Mouse (Mus musculus) embryonic facial prominence, embryonic 15.5 days (tissue): ENCODE results near the gene Adam22. TPM values are rescaled to one million over a fixed set of nuclear protein-coding genes. Genes with fewer than 3 reads are reported as not detected.

ENCODE experiments used
- ATAC-seq: fragments of 200-750 bp; cut with Nextera tagmentation; 2 replicates; pipeline ENCODE4 v1.8.0; 2017; ENCODE audit warnings: low read depth, moderate TSS enrichment; ENCODE audit not compliant: insufficient number of reproducible peaks, low FRiP score, low TSS enrichment
- H3K27ac ChIP-seq: fragments of 300-500 bp; sonication (generic); replicated peaks from 2 replicates; pipeline ENCODE4 v1.5.1; 2015; ENCODE audit warnings: mild to moderate bottlenecking, inconsistent platforms
- H3K27me3 ChIP-seq: fragments of 300-500 bp; sonication (generic); 2 replicates; pipeline ENCODE4 v1.6.1; 2015; ENCODE audit warnings: inconsistent platforms
- H3K36me3 ChIP-seq: fragments of 300-500 bp; sonication (generic); 2 replicates; pipeline ENCODE4 v1.6.1; 2015; ENCODE audit warnings: mild to moderate bottlenecking, inconsistent platforms
- H3K4me1 ChIP-seq: fragments of 300-500 bp; sonication (generic); 2 replicates; pipeline ENCODE4 v1.6.1; 2015; ENCODE audit warnings: inconsistent platforms
- H3K4me2 ChIP-seq: fragments of 300-500 bp; sonication (generic); replicated peaks from 2 replicates; pipeline ENCODE4 v1.6.1; 2015; ENCODE audit warnings: mild to moderate bottlenecking, inconsistent platforms
- H3K4me3 ChIP-seq: fragments of 300-500 bp; sonication (generic); replicated peaks from 2 replicates; pipeline ENCODE4 v1.5.1; 2015; ENCODE audit warnings: mild to moderate bottlenecking, inconsistent platforms
- H3K9ac ChIP-seq: fragments of 300-500 bp; sonication (generic); 2 replicates; pipeline ENCODE4 v1.6.1; 2015; ENCODE audit warnings: inconsistent platforms
- H3K9me3 ChIP-seq: fragments of 300-500 bp; sonication (generic); replicated peaks from 2 replicates; pipeline ENCODE4 v1.6.1; 2016; ENCODE audit warnings: inconsistent platforms
- WGBS: fragments of 180-500 bp; shearing (Covaris S2); methylation state at CpG from one replicate; pipeline ENCODE4 v1.1.7; 2015; 5-methylcytosine and 5-hydroxymethylcytosine counted together
- polyA plus RNA-seq: library from polyadenylated mRNA; unstranded; fragments of >200 nt; fragmentation: Nextera tagmentation; extraction: Ambion mirVana; gene quantifications from 2 replicates; pipeline ENCODE4 v1.2.1, GENCODE M21; 2015

Adam22 gene
- polyA plus RNA-seq, 1 experiment from 2014 or later: 11.5 TPM

- Histone ChIP-seq H3K36me3 (no peaks in the 10 kb centered on the region), H3K4me1 (0 out of 2 replicates have a peak, but pooled peaks cover 2% of the 10 kb centered on the region), H3K9ac (no peak overlapping the region), H3K27me3 (no peaks in the 10 kb centered on the region), H3K27ac (no peak overlapping the region), H3K9me3 (no peaks in the 10 kb centered on the region), H3K4me3 (no peak overlapping the region), H3K4me2 (no peak overlapping the region)
- 89% methylated on average over 2 of the region's 2 CpGs for WGBS
- no peak for ATAC-seq
Observed at GRCm38 (mm10) chr5:8146146-8146545, 221.8 kb downstream of the Adam22 start.

- 57% methylated on average over 5 of the region's 5 CpGs for WGBS
- Histone ChIP-seq H3K9me3 (no peaks in the 10 kb centered on the region), H3K27me3 (no peaks in the 10 kb centered on the region), H3K4me1 (0 out of 2 replicates have a peak, but pooled peaks cover 2% of the 10 kb centered on the region), H3K36me3 (no peaks in the 10 kb centered on the region), H3K9ac (no peak overlapping the region), H3K4me3 (no peak overlapping the region), H3K27ac (no peak overlapping the region), H3K4me2 (no peak overlapping the region)
- no peak for ATAC-seq
Observed at GRCm38 (mm10) chr5:8145473-8145872, 222.5 kb downstream of the Adam22 start.

DNA sequence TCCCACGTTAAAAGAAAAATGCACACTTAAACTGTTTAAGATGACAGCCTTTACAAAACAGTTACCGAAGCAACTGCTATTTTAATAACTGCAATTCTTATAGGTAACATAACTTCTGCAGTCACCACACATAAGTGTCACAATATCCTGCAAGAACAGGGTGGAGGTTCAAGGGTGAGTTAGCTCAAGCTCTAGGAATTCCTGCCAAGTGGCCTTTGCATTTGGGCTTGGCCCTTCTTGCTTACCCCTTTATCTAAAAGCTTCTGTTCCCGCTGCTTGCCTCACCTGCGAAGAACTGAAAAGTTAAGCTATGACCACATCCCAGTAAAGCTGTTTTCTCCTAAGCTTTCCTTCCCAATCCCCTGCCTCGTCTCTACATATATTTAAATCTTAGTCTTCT lies 235.4 kb downstream of the Adam22 start:
- Histone ChIP-seq H3K4me1 (no peaks in the 10 kb centered on the region), H3K27me3 (no peaks in the 10 kb centered on the region), H3K4me2 (no peak overlapping the region), H3K27ac (no peak overlapping the region), H3K36me3 (no peaks in the 10 kb centered on the region), H3K9me3 (no peaks in the 10 kb centered on the region), H3K4me3 (no peak overlapping the region), H3K9ac (no peak overlapping the region)
- no peak for ATAC-seq
- WGBS: 73% methylated on average over 5 of the region's 5 CpGs

DNA sequence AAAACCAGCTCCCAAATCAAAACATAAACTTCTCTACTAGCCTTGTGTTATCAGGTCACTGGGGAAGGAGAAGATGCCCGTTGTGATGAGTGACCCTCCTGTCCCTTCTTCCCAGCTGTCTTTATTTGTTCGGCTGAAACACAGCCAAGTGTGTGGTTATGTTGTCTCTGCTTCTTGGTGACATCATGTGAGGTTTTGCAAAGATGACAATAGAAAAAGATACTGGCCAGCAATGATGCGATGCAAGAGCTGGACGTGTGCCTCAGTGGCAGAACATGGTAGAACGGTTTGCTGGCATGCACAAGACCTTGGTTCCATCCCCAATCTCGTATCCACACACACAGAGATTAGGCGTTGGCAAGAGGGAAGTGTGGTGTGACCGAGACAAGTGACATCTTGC lies 236.0 kb downstream of the Adam22 start:
- no peaks in the 10 kb centered on the region for H3K27me3 ChIP-seq
- H3K4me3 ChIP-seq: no peak overlapping the region
- ATAC-seq: no peak
- no peaks in the 10 kb centered on the region for H3K9me3 ChIP-seq
- H3K9ac ChIP-seq: no peak overlapping the region
- no peaks in the 10 kb centered on the region for H3K4me1 ChIP-seq
- no peak overlapping the region for H3K4me2 ChIP-seq
- H3K27ac ChIP-seq: no peak overlapping the region
- WGBS: 82% methylated on average over 8 of the region's 8 CpGs
- 0 out of 2 replicates have a peak, but pooled peaks cover 2% of the 10 kb centered on the region for H3K36me3 ChIP-seq

GRCm38 (mm10) chr5:8129750-8130149 lies 238.2 kb downstream of the Adam22 start:
- no peak overlapping the region for H3K4me3 ChIP-seq
- WGBS: 84% methylated on average over 2 of the region's 2 CpGs
- no peak overlapping the region for H3K27ac ChIP-seq
- no peaks in the 10 kb centered on the region for H3K4me1 ChIP-seq
- H3K4me2 ChIP-seq: no peak overlapping the region
- no peak for ATAC-seq
- no peak overlapping the region for H3K9ac ChIP-seq
- 0 out of 2 replicates have a peak, but pooled peaks cover 3% of the 10 kb centered on the region for H3K36me3 ChIP-seq
- H3K9me3 ChIP-seq: no peaks in the 10 kb centered on the region
- no peaks in the 10 kb centered on the region for H3K27me3 ChIP-seq

- H3K4me2 ChIP-seq: no peak overlapping the region
- 69% methylated on average over 3 of the region's 3 CpGs for WGBS
- no peak for ATAC-seq
Observed at GRCm38 (mm10) chr5:8120926-8121325, 247.0 kb downstream of the Adam22 start.

DNA sequence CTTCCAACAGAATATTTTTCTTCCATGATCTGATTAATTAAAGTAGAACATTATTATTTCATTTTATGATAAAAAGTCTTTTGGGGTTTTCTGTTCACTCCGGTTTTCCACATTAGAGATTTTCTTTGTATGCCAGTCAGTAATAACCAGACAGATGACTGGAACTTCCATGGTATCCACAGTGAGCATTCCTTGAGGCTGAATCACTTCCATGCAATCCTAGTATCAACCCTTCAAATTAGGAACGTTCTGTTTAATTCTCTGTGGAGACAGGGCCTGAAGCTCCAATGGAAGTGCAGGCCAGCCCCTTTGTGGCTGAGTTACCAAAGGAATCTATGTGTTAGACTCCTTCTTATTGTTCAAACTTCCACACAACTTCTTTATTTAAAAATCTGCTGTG lies 247.9 kb downstream of the Adam22 start:
- no peaks in the 10 kb centered on the region for H3K4me1 ChIP-seq
- WGBS: 68% methylated on average over 2 of the region's 2 CpGs
- H3K4me2 ChIP-seq: no peak overlapping the region
- no peak overlapping the region for H3K9ac ChIP-seq
- no peak overlapping the region for H3K4me3 ChIP-seq
- ATAC-seq: no peak
- H3K27ac ChIP-seq: no peak overlapping the region
- no peaks in the 10 kb centered on the region for H3K27me3 ChIP-seq
- no peaks in the 10 kb centered on the region for H3K36me3 ChIP-seq
- H3K9me3 ChIP-seq: no peaks in the 10 kb centered on the region

More at GRCm38 (mm10) chr5:8120926-8121325, 247.0 kb downstream of the Adam22 start:
- no peaks in the 10 kb centered on the region for H3K9me3 ChIP-seq
- H3K4me1 ChIP-seq: no peaks in the 10 kb centered on the region
- H3K36me3 ChIP-seq: no peaks in the 10 kb centered on the region
- no peak overlapping the region for H3K27ac ChIP-seq
- H3K4me3 ChIP-seq: no peak overlapping the region
- no peaks in the 10 kb centered on the region for H3K27me3 ChIP-seq
- no peak overlapping the region for H3K9ac ChIP-seq

DNA sequence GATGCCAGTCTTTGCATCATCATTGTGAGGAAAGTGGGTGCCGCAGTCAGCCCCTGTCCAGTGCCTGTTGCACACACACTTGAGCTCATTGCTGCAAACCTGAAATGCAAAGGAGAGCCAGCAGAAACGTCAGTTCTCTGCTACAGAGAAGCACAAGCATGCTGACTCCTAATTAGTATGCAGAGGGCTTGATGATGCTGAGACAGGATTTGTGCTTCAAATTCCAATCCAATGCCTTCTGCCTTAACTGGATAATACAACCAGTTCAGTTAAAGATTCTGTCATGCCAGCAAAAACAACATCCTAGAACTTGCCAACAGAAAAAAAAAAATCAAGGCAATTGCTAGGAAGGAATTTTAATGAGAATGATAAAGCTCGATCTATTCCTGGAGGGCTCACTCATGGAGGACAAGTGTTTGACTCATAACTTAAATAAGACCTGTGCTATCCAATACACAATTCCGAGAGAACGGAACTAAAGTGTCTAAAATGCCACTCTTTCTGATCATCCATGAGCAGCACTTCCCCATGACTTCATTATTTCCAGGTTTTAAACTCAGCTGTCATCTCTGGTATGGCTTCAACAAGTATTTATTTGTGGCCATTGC lies 251.3 kb downstream of the Adam22 start:
- Histone ChIP-seq H3K4me2 (no peak overlapping the region), H3K4me1 (no peaks in the 10 kb centered on the region), H3K27ac (no peak overlapping the region), H3K36me3 (no peaks in the 10 kb centered on the region), H3K9ac (no peak overlapping the region), H3K4me3 (no peak overlapping the region), H3K9me3 (no peaks in the 10 kb centered on the region), H3K27me3 (no peaks in the 10 kb centered on the region)
- WGBS: 72% methylated on average over 5 of the region's 5 CpGs
- no peak for ATAC-seq

- Histone ChIP-seq H3K36me3 (no peaks in the 10 kb centered on the region), H3K4me2 (no peak overlapping the region), H3K27me3 (no peaks in the 10 kb centered on the region), H3K4me3 (no peak overlapping the region), H3K9ac (no peak overlapping the region), H3K4me1 (no peaks in the 10 kb centered on the region), H3K27ac (no peak overlapping the region), H3K9me3 (no peaks in the 10 kb centered on the region)
- ATAC-seq: no peak
- WGBS: 87% methylated on average over 5 of the region's 5 CpGs
Observed at GRCm38 (mm10) chr5:8112246-8112645, 255.7 kb downstream of the Adam22 start.

DNA sequence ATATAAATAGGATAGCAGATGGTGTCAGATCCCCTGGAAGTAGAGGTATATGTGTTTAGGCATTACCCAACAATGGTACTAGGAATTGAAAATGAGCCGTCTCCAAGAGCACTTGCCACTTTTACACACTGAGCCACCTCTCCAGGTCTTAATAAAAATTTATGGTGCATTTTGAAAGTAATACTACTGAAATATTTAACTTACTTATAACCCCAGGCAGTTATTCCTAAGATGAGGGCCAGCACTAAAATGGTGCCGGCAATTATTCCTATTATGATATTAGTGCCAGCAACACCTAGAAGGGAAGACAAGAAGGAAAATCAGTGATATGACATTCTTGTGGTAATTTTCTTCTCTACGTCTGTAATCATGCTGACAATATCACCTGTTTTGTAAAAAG lies 256.3 kb downstream of the Adam22 start:
- no peak for ATAC-seq
- H3K9me3 ChIP-seq: no peaks in the 10 kb centered on the region
- no peaks in the 10 kb centered on the region for H3K36me3 ChIP-seq
- no peak overlapping the region for H3K4me3 ChIP-seq
- 87% methylated on average over 3 of the region's 3 CpGs for WGBS
- no peak overlapping the region for H3K27ac ChIP-seq
- H3K4me2 ChIP-seq: no peak overlapping the region
- H3K4me1 ChIP-seq: no peaks in the 10 kb centered on the region
- H3K27me3 ChIP-seq: no peaks in the 10 kb centered on the region
- H3K9ac ChIP-seq: no peak overlapping the region

GRCm38 (mm10) chr5:8095689-8096088 lies 272.3 kb downstream of the Adam22 start:
- no peak for ATAC-seq
- Histone ChIP-seq H3K4me3 (no peak overlapping the region), H3K9ac (no peak overlapping the region), H3K27me3 (no peaks in the 10 kb centered on the region), H3K27ac (no peak overlapping the region), H3K4me1 (no peaks in the 10 kb centered on the region), H3K9me3 (no peaks in the 10 kb centered on the region), H3K4me2 (no peak overlapping the region), H3K36me3 (peaks cover 2% of the 10 kb centered on the region; the same call in 1 of the 2 replicates)
- WGBS: 89% methylated on average over 1 of the region's 1 CpGs

DNA sequence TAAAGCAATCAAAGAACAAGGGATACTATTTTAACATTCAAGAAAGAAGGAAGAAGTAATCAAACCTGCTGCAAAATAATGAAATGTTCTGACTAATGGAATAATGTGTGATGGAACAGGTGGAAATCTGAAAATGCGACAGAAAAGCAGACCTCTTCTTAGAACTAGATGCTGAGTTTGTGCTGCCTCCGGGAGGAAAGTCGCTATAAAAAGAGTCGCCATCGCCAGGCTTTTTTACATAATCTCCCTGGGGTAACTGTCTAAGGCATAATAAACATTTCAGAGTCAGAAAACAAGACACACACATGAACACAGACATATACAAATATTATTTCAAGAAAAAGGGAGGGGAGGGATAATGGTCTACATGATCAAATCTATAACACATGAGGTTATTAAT lies 273.0 kb downstream of the Adam22 start:
- Histone ChIP-seq H3K27me3 (no peaks in the 10 kb centered on the region), H3K4me3 (no peak overlapping the region), H3K9me3 (no peaks in the 10 kb centered on the region), H3K36me3 (peaks cover 2% of the 10 kb centered on the region; the same call in 1 of the 2 replicates), H3K4me2 (no peak overlapping the region), H3K27ac (no peak overlapping the region), H3K4me1 (no peaks in the 10 kb centered on the region), H3K9ac (no peak overlapping the region)
- no peak for ATAC-seq
- 70% methylated on average over 5 of the region's 5 CpGs for WGBS
